Mouse (Mus musculus) limb, embryonic 13.5 days (tissue): Measurements from ENCODE around the gene Slc39a7. TPM values are rescaled to one million over a fixed set of nuclear protein-coding genes. Genes with fewer than 3 reads are reported as not detected.
"Not testable (repeated sequence)": the region's sequence is repeated elsewhere in the genome, so short reads cannot be mapped to it uniquely, and the experiment has no call there.

Experiments
- ATAC-seq: fragments of 200-750 bp; cut with Nextera tagmentation; 2 replicates; pipeline ENCODE4 v1.8.0; 2017; ENCODE audit warnings: low read depth, moderate number of reproducible peaks, moderate TSS enrichment; ENCODE audit not compliant: low FRiP score
- H3K27ac ChIP-seq: fragments of 300-500 bp; sonication (generic); 2 replicates; pipeline ENCODE4 v1.5.1; 2015; ENCODE audit warnings: inconsistent platforms, mild to moderate bottlenecking, moderate library complexity
- H3K27me3 ChIP-seq: fragments of 300-500 bp; sonication (generic); 2 replicates; pipeline ENCODE4 v1.6.1; 2015; ENCODE audit warnings: mild to moderate bottlenecking, inconsistent platforms
- H3K36me3 ChIP-seq: fragments of 300-500 bp; sonication (generic); 2 replicates; pipeline ENCODE4 v1.6.1; 2015; ENCODE audit warnings: inconsistent platforms, mild to moderate bottlenecking, moderate library complexity
- H3K4me1 ChIP-seq: fragments of 300-500 bp; sonication (generic); 2 replicates; pipeline ENCODE4 v1.6.1; 2015; ENCODE audit warnings: inconsistent platforms
- H3K4me2 ChIP-seq: fragments of 300-500 bp; sonication (generic); replicated peaks from 2 replicates; pipeline ENCODE4 v1.6.1; 2015; ENCODE audit warnings: inconsistent platforms, mild to moderate bottlenecking, moderate library complexity
- H3K4me3 ChIP-seq: fragments of 300-500 bp; sonication (generic); 2 replicates; pipeline ENCODE4 v1.5.1; 2015; ENCODE audit warnings: moderate library complexity, mild to moderate bottlenecking, inconsistent platforms
- H3K9ac ChIP-seq: fragments of 300-500 bp; sonication (generic); 2 replicates; pipeline ENCODE4 v1.6.1; 2015; ENCODE audit warnings: mild to moderate bottlenecking, inconsistent platforms
- H3K9me3 ChIP-seq: fragments of 300-500 bp; sonication (generic); 2 replicates; pipeline ENCODE4 v1.6.1; 2016; ENCODE audit warnings: inconsistent platforms
- WGBS: fragments of 180-500 bp; shearing (Covaris S2); methylation state at CpG from one replicate; pipeline ENCODE4 v1.1.7; 2015; 5-methylcytosine and 5-hydroxymethylcytosine counted together
- polyA plus RNA-seq: library from polyadenylated mRNA; unstranded; fragments of >200 nt; fragmentation: Nextera tagmentation; extraction: Ambion mirVana; gene quantifications from 2 replicates; pipeline ENCODE4 v1.2.1, GENCODE M21; 2015

The Slc39a7 gene
- polyA plus RNA-seq, 1 experiment from 2014 or later = 244 TPM

DNA sequence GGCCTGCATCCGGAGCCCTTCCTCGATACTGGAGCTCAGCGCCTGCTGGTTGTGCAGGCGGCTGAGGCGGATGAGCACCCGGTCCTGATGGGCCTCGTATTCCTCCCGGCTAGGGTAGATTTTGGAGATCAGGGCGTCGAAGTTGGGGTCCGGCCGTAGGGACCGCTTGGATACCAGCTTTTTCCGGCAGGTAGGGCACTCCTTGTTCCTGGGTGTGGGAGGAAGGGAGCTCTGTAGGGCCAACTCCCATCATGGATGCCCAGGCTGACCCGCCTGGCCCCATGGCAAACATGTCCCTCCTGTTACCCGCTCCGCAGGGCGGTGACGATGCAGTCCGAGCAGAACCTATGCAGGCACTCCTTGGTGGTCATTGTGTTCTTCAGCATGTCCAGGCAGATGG lies 8.5 kb downstream of the Slc39a7 start:
- 96% methylated on average over 20 of the region's 20 CpGs for WGBS
- Histone ChIP-seq H3K4me3 (no peak overlapping the region), H3K27ac (no peak overlapping the region), H3K36me3 (peaks cover 35% of the 10 kb centered on the region), H3K4me1 (peaks cover 35% of the 10 kb centered on the region), H3K9ac (no peak overlapping the region), H3K27me3 (no peaks in the 10 kb centered on the region), H3K4me2 (no peak overlapping the region), H3K9me3 (peaks cover 14% of the 10 kb centered on the region)
- no peak for ATAC-seq

DNA sequence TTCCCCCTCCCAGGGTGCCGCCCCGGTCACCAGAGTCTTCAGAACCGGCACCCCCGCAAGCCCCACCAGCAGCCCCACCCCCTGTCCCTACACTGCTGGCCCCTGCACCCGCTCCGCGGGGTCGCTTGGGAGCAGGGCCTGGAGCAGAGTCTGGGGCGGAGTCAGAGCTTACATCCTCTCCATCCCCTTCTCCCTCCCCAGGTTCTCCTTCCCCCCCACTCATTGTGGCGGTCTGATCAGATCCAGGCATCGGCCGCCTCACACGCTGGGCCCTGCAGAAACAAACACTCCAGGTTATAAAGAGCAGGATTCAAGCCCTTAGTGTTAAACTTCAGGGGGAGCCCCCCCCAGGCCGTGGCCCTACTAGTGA lies 9.1 kb downstream of the Slc39a7 start:
- peaks cover 35% of the 10 kb centered on the region for H3K36me3 ChIP-seq
- ATAC-seq = no peak
- no peaks in the 10 kb centered on the region for H3K27me3 ChIP-seq
- no peak overlapping the region for H3K4me3 ChIP-seq
- H3K9me3 ChIP-seq = peaks cover 14% of the 10 kb centered on the region
- no peak overlapping the region for H3K27ac ChIP-seq
- no peak overlapping the region for H3K4me2 ChIP-seq
- 90% methylated on average over 14 of the region's 14 CpGs for WGBS
- peaks cover 34% of the 10 kb centered on the region for H3K4me1 ChIP-seq
- no peak overlapping the region for H3K9ac ChIP-seq

DNA sequence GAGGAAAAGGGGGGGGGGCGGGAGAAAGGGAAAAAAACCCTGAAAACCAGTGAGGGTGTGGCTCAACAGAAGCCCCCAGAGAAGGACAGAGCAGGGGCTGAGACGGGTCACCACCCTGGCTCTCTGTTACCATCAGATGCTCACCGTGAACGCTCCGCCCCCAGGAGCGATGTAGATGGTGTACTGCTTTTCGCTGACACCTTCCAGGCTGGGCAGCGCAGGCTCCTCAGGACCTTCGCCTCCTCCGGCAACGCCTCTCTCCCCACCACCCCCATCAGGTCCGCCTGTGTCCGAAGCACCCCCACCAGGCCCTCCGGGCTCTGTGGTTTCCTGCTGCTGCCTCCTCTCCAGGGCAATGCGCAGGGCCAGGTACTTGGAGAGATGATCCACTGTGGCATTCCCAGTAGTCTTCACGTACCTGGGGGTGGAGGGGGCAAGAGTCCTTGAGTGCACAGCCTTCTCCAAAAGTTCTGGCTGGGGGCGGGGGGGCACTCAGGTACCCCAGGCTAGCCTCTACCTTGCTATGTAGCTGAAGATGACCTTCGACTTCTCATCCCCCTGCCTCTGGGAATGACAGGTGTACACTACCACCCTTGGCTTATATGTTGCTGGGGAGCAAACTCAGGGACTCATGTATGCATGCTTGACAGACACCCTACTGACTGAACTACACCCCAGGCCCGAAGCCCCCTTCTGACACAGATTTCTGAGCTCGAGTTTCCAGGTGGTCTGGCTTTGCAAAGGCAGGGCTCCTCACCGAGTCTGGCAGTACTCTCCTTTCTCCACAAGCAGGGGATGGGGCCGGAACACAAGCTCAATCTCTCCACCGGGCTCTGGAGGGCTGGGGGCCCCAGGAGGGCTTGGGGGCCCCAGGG lies 9.7 kb downstream of the Slc39a7 start:
- Histone ChIP-seq H3K36me3 (peaks cover 35% of the 10 kb centered on the region), H3K4me1 (peaks cover 28% of the 10 kb centered on the region), H3K9ac (no peak overlapping the region), H3K4me2 (no peak overlapping the region), H3K27me3 (no peaks in the 10 kb centered on the region), H3K9me3 (peaks cover 14% of the 10 kb centered on the region), H3K27ac (no peak overlapping the region), H3K4me3 (no peak overlapping the region)
- WGBS = 95% methylated on average over 23 of the region's 23 CpGs
- ATAC-seq = no peak

DNA sequence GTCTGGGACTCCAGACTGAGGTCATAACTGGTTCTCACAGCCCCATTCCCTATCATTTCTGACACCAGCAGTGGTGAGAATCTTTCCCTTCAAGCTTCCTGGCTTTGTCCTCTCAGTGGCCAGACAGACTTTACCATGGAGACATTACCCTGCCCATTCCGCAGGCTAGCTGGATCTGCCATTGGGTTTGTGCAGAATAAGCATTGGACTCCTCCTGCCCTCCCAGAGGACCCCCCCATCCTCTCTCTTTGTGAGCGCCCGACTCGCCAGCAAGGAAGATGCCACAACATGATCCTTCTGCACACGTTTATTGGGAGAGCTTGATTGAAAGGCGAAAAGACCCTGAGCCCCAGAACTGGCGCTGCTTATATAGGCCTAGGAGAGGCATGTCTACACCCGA lies 18.0 kb downstream of the Slc39a7 start:
- Histone ChIP-seq H3K4me1 (no peaks in the 10 kb centered on the region), H3K27ac (no peak overlapping the region), H3K36me3 (no peaks in the 10 kb centered on the region), H3K27me3 (no peaks in the 10 kb centered on the region), H3K4me3 (no peak overlapping the region), H3K4me2 (no peak overlapping the region), H3K9ac (no peak overlapping the region), H3K9me3 (peaks cover 3% of the 10 kb centered on the region; the same call in 1 of the 2 replicates)
- no peak for ATAC-seq
- WGBS = 92% methylated on average over 8 of the region's 8 CpGs

DNA sequence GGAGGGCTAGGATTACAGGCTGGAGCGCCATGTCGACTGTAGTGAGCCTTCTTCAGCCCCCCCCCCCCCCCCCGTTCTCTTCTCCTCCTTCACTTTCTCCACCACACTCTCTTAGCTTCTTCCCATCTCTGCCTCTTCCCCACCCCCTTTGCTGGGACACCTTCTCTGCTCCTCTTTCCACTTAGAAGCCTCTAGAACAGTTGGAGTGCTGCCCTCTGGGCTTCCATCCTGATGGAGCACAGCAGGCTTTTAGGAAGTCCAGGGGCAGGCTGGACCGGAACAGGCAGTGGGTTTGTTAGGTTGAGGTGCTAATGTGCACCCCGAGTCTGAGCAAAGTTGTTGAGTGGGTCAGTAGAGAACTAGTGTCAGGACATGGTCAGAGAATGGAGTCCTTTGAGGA lies 21.3 kb downstream of the Slc39a7 start:
- 78% methylated on average over 5 of the region's 5 CpGs for WGBS

DNA sequence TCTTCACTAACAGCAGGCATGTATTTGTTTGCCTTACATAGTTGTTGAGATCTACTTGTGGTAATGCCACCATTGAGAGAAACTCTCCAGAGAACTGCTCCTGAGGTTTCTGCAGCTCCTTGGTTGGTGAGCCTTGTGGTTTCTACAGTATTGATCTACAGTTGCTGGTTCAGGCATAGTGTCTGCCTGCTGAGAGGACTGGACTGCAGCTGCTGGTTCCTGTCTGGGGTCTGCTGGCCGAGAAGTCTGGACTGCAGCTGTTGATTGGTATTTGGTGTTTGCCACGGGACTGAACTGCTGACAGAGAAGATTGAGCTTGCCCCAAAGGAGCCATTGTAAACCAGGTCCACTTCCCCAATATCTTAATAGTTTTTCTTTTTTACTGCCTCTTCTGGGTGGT lies 24.9 kb downstream of the Slc39a7 start:
- Histone ChIP-seq H3K27ac (no peak overlapping the region), H3K4me1 (no peaks in the 10 kb centered on the region), H3K9me3 (no peaks in the 10 kb centered on the region), H3K36me3 (no peaks in the 10 kb centered on the region), H3K4me3 (no peak overlapping the region), H3K9ac (no peak overlapping the region), H3K27me3 (peaks cover 21% of the 10 kb centered on the region), H3K4me2 (no peak overlapping the region)
- 32% methylated on average over 2 of the region's 2 CpGs for WGBS
- ATAC-seq = no peak

More for the DNA sequence above, 21.3 kb downstream of the Slc39a7 start:
- no peak overlapping the region for H3K9ac ChIP-seq
- no peaks in the 10 kb centered on the region for H3K4me1 ChIP-seq
- peaks cover 5% of the 10 kb centered on the region; the same call in 1 of the 2 replicates for H3K27me3 ChIP-seq
- no peak overlapping the region for H3K4me3 ChIP-seq
- H3K27ac ChIP-seq = no peak overlapping the region
- H3K9me3 ChIP-seq = 0 out of 2 replicates have a peak, but pooled peaks cover 3% of the 10 kb centered on the region
- no peak overlapping the region for H3K4me2 ChIP-seq
- no peaks in the 10 kb centered on the region for H3K36me3 ChIP-seq
- no peak for ATAC-seq

DNA sequence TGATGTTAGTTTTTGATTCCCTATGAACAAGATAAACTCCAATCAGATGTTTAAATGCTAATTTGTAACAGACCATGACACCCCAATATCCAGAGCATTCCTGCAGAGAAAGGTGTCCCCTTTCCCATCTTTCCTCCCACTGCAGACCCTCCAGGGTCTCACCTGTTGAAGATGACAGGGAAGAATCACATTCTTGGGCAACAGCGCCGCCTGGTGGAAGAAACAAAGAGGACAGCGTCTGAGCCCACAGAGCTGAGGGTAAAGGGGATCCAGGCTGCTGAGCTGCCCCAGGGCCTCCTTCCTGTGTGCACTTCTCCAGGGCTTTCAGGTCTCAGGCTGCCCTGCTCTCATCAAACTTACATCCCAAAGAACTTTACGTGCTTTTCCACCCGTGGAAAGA lies 28.1 kb downstream of the Slc39a7 start:
- Histone ChIP-seq H3K9ac (no peak overlapping the region), H3K9me3 (no peaks in the 10 kb centered on the region), H3K27ac (no peak overlapping the region), H3K4me2 (no peak overlapping the region), H3K36me3 (no peaks in the 10 kb centered on the region), H3K4me3 (no peak overlapping the region), H3K27me3 (peaks cover 52% of the 10 kb centered on the region), H3K4me1 (peaks cover 12% of the 10 kb centered on the region)
- no peak for ATAC-seq
- 6% methylated on average over 5 of the region's 5 CpGs for WGBS

DNA sequence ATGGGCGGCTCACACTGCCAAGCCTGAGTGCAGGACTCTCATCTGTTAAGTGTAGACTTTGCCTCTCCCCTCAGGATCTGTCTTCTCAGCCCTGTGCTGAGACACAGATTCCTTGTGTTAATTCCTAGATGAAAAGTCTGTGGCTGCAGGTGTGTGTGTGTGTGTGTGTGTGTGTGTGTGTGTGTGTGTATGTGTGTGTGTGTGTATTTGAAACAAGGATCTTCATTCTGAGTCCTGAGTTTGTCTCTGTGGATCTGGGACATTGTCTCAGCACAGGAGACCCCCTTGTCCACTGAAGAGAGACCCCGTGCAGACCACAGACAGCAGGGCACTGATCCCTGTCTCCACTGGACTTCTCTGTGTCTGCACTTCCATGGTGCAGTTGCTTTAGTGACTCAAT lies 30.7 kb downstream of the Slc39a7 start:
- not testable (repeated sequence) for H3K27ac ChIP-seq, H3K9ac ChIP-seq, ATAC-seq, H3K36me3 ChIP-seq, H3K9me3 ChIP-seq, H3K4me3 ChIP-seq
- 59% methylated on average over 2 of the region's 2 CpGs for WGBS
- Histone ChIP-seq H3K4me2 (peak overlapping the region; percentile 88), H3K27me3 (peaks cover 69% of the 10 kb centered on the region), H3K4me1 (peaks cover 12% of the 10 kb centered on the region)

DNA sequence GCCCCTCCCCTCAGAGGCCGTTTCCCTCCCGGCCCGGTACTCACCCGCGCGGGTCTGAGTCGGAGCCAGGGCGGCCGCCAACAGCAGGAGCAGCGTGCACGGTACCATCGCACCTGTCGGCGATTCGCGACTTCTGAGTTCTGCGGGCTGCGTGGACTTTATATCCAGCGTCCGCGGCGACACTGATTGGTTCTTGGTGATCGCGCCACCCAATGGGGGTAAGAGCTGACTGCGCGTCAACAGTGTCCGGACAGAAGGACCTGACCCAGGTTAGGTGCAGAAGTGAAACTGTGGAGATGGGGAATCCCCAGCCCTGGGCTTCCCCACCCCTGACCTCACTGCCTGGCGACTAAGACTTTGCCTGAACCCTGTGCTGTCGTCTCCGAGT lies 31.3 kb downstream of the Slc39a7 start, which contains the start of gene H2-K1:
H2-K1 (minus strand) TSS at position 198 of the 388 bp plus-strand sequence.
- Histone ChIP-seq H3K9ac (peak within 1 kb of the TSS; percentile 63), H3K4me1 (peaks cover 12% of the 10 kb centered on the region), H3K27me3 (peaks cover 72% of the 10 kb centered on the region), H3K4me3 (peak within 1 kb of the TSS; percentile 51), H3K36me3 (no peaks in the 10 kb centered on the region), H3K9me3 (no peaks in the 10 kb centered on the region), H3K27ac (no peak within 1 kb of the TSS), H3K4me2 (peak within 1 kb of the TSS; percentile 88)
- peak; percentile 71 for ATAC-seq
- WGBS = under 1% methylated on average over 30 of the region's 30 CpGs

DNA sequence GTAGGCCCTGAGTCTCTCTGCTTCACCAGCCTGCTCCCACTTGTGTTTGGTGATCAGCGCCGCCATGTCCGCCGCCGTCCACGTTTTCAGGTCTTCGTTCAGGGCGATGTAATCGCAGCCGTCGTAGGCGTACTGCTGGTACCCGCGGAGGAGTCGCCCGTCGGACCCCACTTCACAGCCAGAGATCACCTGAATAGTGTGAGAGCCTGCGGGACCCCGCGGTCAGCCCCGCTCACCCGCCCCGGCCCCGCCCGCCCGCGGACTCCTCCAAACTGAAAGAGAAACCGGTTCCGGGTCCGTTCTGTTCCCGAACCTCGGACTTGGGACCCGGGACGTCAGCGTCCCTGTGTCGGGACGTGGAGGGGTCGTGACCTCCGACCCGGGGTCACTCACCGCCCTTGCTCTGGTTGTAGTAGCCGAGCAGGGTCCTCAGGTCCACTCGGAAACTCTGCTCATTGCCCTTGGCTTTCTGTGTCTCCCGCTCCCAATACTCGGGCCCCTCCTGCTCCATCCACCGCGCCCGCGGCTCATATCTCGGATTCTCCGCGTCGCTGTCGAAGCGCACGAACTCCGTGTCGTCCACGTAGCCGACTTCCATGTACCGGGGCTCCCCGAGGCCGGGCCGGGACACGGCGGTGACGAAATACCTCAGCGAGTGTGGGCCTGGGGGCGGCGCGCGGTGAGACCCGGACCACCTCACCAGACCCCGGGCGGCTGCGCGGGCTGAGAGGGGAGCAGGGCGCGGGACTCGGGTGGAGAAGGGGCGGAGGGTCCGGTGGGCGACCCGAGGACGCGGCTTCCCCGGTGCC lies 31.9 kb downstream of the Slc39a7 start:
- Histone ChIP-seq H3K4me1 (peaks cover 12% of the 10 kb centered on the region), H3K27me3 (peaks cover 72% of the 10 kb centered on the region)
- ATAC-seq = peak; percentile 32; the same call in 1 of the 2 replicates

DNA sequence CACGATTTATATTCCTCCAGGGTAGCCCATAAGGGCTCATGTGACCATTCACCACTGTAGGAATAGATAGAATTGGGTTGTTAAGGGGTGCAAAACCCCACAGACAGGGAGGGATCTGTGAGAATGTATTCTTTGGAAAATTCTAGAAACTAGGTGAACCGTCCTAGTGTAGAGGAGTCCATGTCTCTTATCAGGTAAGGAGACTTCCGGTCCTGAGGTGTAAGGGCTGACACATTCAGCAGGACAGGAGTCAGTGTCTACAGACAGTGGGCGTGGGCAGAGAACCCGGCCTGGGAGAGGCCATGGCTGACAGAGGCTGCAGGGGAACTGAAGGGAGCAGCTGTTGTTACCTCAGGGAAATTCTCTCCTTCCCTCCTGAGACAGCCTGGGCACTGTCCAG lies 32.8 kb downstream of the Slc39a7 start:
- not testable (repeated sequence) for H3K36me3 ChIP-seq, ATAC-seq, H3K27ac ChIP-seq, H3K4me2 ChIP-seq, H3K4me3 ChIP-seq, H3K9ac ChIP-seq, H3K9me3 ChIP-seq
- Histone ChIP-seq H3K27me3 (peaks cover 72% of the 10 kb centered on the region), H3K4me1 (peaks cover 12% of the 10 kb centered on the region)
- WGBS = 57% methylated on average over 5 of the region's 5 CpGs

More for the DNA sequence above, 31.9 kb downstream of the Slc39a7 start:
- Histone ChIP-seq H3K9ac (peak overlapping the region; percentile 63), H3K36me3 (no peaks in the 10 kb centered on the region), H3K9me3 (no peaks in the 10 kb centered on the region), H3K4me2 (peak overlapping the region; percentile 88), H3K4me3 (peak overlapping the region; percentile 51), H3K27ac (no peak overlapping the region)
- 2% methylated on average over 87 of the region's 87 CpGs for WGBS

DNA sequence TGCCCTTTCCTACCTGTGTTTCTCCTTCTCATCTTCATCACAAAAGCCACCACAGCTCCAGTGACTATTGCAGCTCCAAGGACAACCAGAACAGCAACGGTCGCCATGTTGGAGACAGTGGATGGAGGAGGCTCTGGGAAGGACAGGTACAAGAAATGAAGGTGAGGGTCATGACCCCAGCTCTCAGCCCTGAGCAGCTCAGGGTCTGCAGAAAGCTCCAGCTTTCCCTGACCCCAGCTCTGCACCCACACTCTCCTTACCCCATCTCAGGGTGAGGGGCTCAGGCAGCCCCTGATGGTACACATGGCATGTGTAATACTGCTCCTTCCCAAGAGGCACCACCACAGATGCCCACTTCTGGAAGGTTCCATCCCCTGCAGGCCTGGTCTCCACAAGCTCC lies 34.5 kb downstream of the Slc39a7 start:
- H3K9me3 ChIP-seq, H3K9ac ChIP-seq, ATAC-seq, H3K4me3 ChIP-seq, H3K27ac ChIP-seq, H3K36me3 ChIP-seq, H3K4me2 ChIP-seq: not testable (repeated sequence)
- peaks cover 61% of the 10 kb centered on the region for H3K27me3 ChIP-seq
- 85% methylated on average over 2 of the region's 2 CpGs for WGBS
- peaks cover 12% of the 10 kb centered on the region for H3K4me1 ChIP-seq
